In the genomic region with DNA sequence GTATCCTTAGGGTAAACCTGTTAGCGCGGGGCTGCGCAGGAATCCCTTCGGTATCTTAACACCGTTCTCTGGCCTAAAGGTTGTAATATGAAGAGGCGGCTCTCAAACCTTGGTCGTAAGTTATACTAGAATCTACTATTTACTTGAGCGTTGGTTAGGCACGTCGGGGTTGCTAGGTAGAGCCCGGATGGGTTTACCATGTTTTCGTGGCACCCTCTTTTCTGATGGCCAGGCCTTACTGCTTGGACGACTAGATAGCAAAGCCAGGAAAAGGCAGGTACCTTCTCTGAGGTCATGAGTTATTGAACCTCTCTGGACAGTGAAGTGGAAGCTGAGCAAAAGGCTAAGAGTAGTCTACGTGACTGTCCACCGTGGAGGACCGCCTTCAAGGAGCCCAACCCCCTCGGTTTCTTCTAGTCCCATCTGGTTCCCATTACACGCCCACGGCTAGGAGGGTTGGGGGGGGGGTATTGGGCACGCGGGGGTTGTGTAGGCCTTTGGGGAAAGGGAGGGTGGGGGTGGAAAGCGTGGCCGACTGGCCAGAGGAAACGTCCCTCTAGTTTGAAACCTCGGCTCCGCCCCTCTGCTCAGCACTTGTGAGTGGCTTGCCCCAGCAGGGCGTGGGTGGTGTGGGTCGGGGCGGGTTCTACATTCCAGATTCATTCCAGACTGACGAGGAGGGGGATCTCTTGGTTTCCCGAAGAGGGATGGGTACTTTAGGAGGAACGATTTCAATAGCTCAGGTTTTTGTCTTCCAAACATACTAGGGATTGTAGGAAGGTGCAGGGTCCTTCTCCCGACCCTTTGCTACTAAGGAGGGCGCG, we compare ENCODE assay signal across 8 mouse cellular contexts. TPM values are rescaled to one million over a fixed set of nuclear protein-coding genes. Genes with fewer than 3 reads are reported as not detected.
DNase-seq lines count a peak whose midpoint lies in the region; ATAC-seq and TF ChIP-seq lines count a peak whose summit lies in the region.

No protein-coding gene starts in this region.

- no peak for TF ChIP-seq CTCF in spleen, adult 2 months (IDR thresholded peaks at IDR 0.05; ENCODE audit: extremely low read depth, insufficient read depth, insufficient read length, insufficient replicate concordance)

- peaks cover 38% of the 10 kb centered on the region for H3K4me1 ChIP-seq in intestine, embryonic 16.5 days (ENCODE audit: control insufficient read depth, insufficient read depth, low read length)
- H3K4me1 ChIP-seq in limb, embryonic 14.5 days (ENCODE audit: control insufficient read depth, insufficient read depth, low read length) = peaks cover 45% of the 10 kb centered on the region
- H3K4me1 ChIP-seq in midbrain, embryonic 15.5 days = peaks cover 39% of the 10 kb centered on the region
- peaks cover 24% of the 10 kb centered on the region for H3K4me1 ChIP-seq in spleen, adult 2 months (ENCODE audit: control insufficient read depth, insufficient read depth, insufficient read length)

- H3K4me2 ChIP-seq in intestine, embryonic 16.5 days (ENCODE audit: low read depth, low read length) = peak overlapping the region; percentile 76
- H3K4me2 ChIP-seq in limb, embryonic 14.5 days (replicated peaks; ENCODE audit: low read depth, low read length, severe bottlenecking) = peak overlapping the region; percentile 54
- H3K4me2 ChIP-seq in midbrain, embryonic 15.5 days = peak overlapping the region; percentile 93

- WGBS in intestine, embryonic 16.5 days = 2% methylated on average over 35 of the region's 35 CpGs
- WGBS in limb, embryonic 14.5 days = under 1% methylated on average over 34 of the region's 35 CpGs
- 3% methylated on average over 35 of the region's 35 CpGs for WGBS in midbrain, embryonic 15.5 days
- 2% methylated on average over 35 of the region's 35 CpGs for WGBS in spleen, adult 2 months

- no peaks in the 10 kb centered on the region for H3K36me3 ChIP-seq in intestine, embryonic 16.5 days (ENCODE audit: control insufficient read depth, insufficient read depth, low read length)
- peaks cover 25% of the 10 kb centered on the region for H3K36me3 ChIP-seq in limb, embryonic 14.5 days (ENCODE audit: control insufficient read depth, insufficient read depth, low read length)
- H3K36me3 ChIP-seq in midbrain, embryonic 15.5 days (replicated peaks) = no peaks in the 10 kb centered on the region
- peaks cover 12% of the 10 kb centered on the region for H3K36me3 ChIP-seq in spleen, adult 2 months (ENCODE audit: control insufficient read depth, insufficient read depth, low read length)

- peak overlapping the region; percentile 66 for H3K4me3 ChIP-seq in intestine, embryonic 16.5 days (ENCODE audit: low read length)
- peak overlapping the region; percentile 55 for H3K4me3 ChIP-seq in limb, embryonic 14.5 days (replicated peaks; ENCODE audit: low read length)
- peak overlapping the region; percentile 56 for H3K4me3 ChIP-seq in midbrain, embryonic 15.5 days
- H3K4me3 ChIP-seq in spleen, adult 2 months (ENCODE audit: extremely low read depth, insufficient read depth, insufficient read length) = peak overlapping the region; percentile 62

- peak overlapping the region; percentile 94 for H3K27ac ChIP-seq in intestine, embryonic 16.5 days (ENCODE audit: low read length)
- H3K27ac ChIP-seq in limb, embryonic 14.5 days (replicated peaks; ENCODE audit: low read depth, low read length) = peak overlapping the region; percentile 98
- peak overlapping the region; percentile 55; the same call in 1 of the 2 replicates for H3K27ac ChIP-seq in midbrain, embryonic 15.5 days
- H3K27ac ChIP-seq in spleen, adult 2 months (ENCODE audit: insufficient read depth, low read length) = peak overlapping the region; percentile 95

- no peaks in the 10 kb centered on the region for H3K9me3 ChIP-seq in intestine, embryonic 16.5 days (ENCODE audit: control insufficient read depth, low read length)
- H3K9me3 ChIP-seq in limb, embryonic 14.5 days (ENCODE audit: control insufficient read depth, low read length) = no peaks in the 10 kb centered on the region
- H3K9me3 ChIP-seq in midbrain, embryonic 15.5 days = no peaks in the 10 kb centered on the region

- H3K27me3 ChIP-seq in intestine, embryonic 16.5 days (replicated peaks; ENCODE audit: control insufficient read depth, insufficient read depth, low read length) = no peaks in the 10 kb centered on the region
- no peaks in the 10 kb centered on the region for H3K27me3 ChIP-seq in limb, embryonic 14.5 days (ENCODE audit: control insufficient read depth, insufficient read depth, low read length)
- peaks cover 47% of the 10 kb centered on the region for H3K27me3 ChIP-seq in midbrain, embryonic 15.5 days (replicated peaks)
- no peaks in the 10 kb centered on the region for H3K27me3 ChIP-seq in spleen, adult 2 months (ENCODE audit: control insufficient read depth, insufficient read depth, low read length)

- peak overlapping the region; percentile 80 for H3K9ac ChIP-seq in intestine, embryonic 16.5 days (ENCODE audit: low read depth, low read length)
- H3K9ac ChIP-seq in limb, embryonic 14.5 days (ENCODE audit: low read depth, low read length, severe bottlenecking) = peak overlapping the region; percentile 79
- H3K9ac ChIP-seq in midbrain, embryonic 15.5 days = 0 out of 2 replicates have a peak overlapping the region, but pooled peaks have one; percentile 49

- peak; percentile 13 for ATAC-seq in cerebellum, adult (ENCODE audit: insufficient number of reproducible peaks, low FRiP score, low TSS enrichment)
- ATAC-seq in granulocyte monocyte progenitor cell, adult 5-6 weeks (replicated peaks; ENCODE audit: poor library complexity, severe bottlenecking) = peak; percentile 40
- peak; percentile 69 for ATAC-seq in intestine, embryonic 16.5 days
- peak; percentile 76 for ATAC-seq in limb, embryonic 14.5 days (ENCODE audit: low FRiP score, low read depth)
- ATAC-seq in midbrain, embryonic 15.5 days (replicated peaks) = no peak; the same call in 1 of the 2 replicates

- TF ChIP-seq POLR2A in limb, embryonic 14.5 days (IDR thresholded peaks at IDR 0.05; ENCODE audit: borderline replicate concordance, extremely low read depth, insufficient read depth, insufficient read length) = 0 out of 2 replicates have a peak, but pooled peaks have one; percentile 10
- TF ChIP-seq POLR2A in spleen, adult 2 months (IDR thresholded peaks at IDR 0.05; ENCODE audit: low read depth, low read length) = no peak; the same call in 1 of the 2 replicates

- DNase-seq in cerebellum, postnatal 4 days (ENCODE audit: low spot score in 2 of 2) = no peak
- peak; percentile 94 for DNase-seq in embryo, embryonic 11 days
- peak; percentile 96 for DNase-seq in limb, embryonic 14.5 days (ENCODE audit: low spot score)
- peak; percentile 62 to 76 for DNase-seq in spleen, adult 2 months (ENCODE audit: low read depth in 1 of 2, low spot score in 2 of 2)

RNA-seq across cellular contexts. Expression of a gene that starts 0.8 kb away (rescaled TPM):
- 14.7 and 18.9 TPM in 2 replicates for total RNA-seq in granulocyte monocyte progenitor cell, adult 5-6 weeks (2014; fragmentation: Nextera tagmentation)
- 21.7 TPM in 2 replicates for total RNA-seq in granulocyte monocyte progenitor cell, adult 5-6 weeks (2017)
- polyA plus RNA-seq in intestine, embryonic 16.5 days (2015; fragmentation: Nextera tagmentation; extraction: Ambion mirVana) = 4.8 and 5.9 TPM in 2 replicates
- 12.3 and 13.9 TPM in 2 replicates for polyA plus RNA-seq in limb, embryonic 14.5 days (2012; rRNA removed)
- polyA plus RNA-seq in limb, embryonic 14.5 days (2014; fragmentation: Nextera tagmentation; extraction: Ambion mirVana) = 9.0 and 10.2 TPM in 2 replicates
- polyA plus RNA-seq in midbrain, embryonic 15.5 days (2015; fragmentation: Nextera tagmentation; extraction: Ambion mirVana) = 3.3 and 3.7 TPM in 2 replicates
- polyA plus RNA-seq in spleen, adult 2 months (2012; rRNA removed) = 3.2 and 3.5 TPM in 2 replicates

RNA-seq across cellular contexts. Expression of a gene that starts 0.9 kb away (rescaled TPM):
- total RNA-seq in granulocyte monocyte progenitor cell, adult 5-6 weeks (2014; fragmentation: Nextera tagmentation) = 7.3 and 11.4 TPM in 2 replicates
- total RNA-seq in granulocyte monocyte progenitor cell, adult 5-6 weeks (2017) = 2.6 and 4.7 TPM in 2 replicates
- 7.5 and 8.4 TPM in 2 replicates for polyA plus RNA-seq in intestine, embryonic 16.5 days (2015; fragmentation: Nextera tagmentation; extraction: Ambion mirVana)
- 64.5 and 68.3 TPM in 2 replicates for polyA plus RNA-seq in limb, embryonic 14.5 days (2012; rRNA removed)
- 16.4 and 19.9 TPM in 2 replicates for polyA plus RNA-seq in limb, embryonic 14.5 days (2014; fragmentation: Nextera tagmentation; extraction: Ambion mirVana)
- polyA plus RNA-seq in midbrain, embryonic 15.5 days (2015; fragmentation: Nextera tagmentation; extraction: Ambion mirVana) = 1.9 and 2.6 TPM in 2 replicates
- 30.6 and 32.7 TPM in 2 replicates for polyA plus RNA-seq in spleen, adult 2 months (2012; rRNA removed)

RNA-seq across cellular contexts. Expression of a gene that starts 24.7 kb away (rescaled TPM):
- 71.6 and 82.1 TPM in 2 replicates for total RNA-seq in granulocyte monocyte progenitor cell, adult 5-6 weeks (2014; fragmentation: Nextera tagmentation)
- 46.0 and 67.5 TPM in 2 replicates for total RNA-seq in granulocyte monocyte progenitor cell, adult 5-6 weeks (2017)
- polyA plus RNA-seq in intestine, embryonic 16.5 days (2015; fragmentation: Nextera tagmentation; extraction: Ambion mirVana) = 46.8 and 49.3 TPM in 2 replicates
- 30.7 and 33.5 TPM in 2 replicates for polyA plus RNA-seq in limb, embryonic 14.5 days (2012; rRNA removed)
- polyA plus RNA-seq in limb, embryonic 14.5 days (2014; fragmentation: Nextera tagmentation; extraction: Ambion mirVana) = 22.2 and 24.6 TPM in 2 replicates
- polyA plus RNA-seq in midbrain, embryonic 15.5 days (2015; fragmentation: Nextera tagmentation; extraction: Ambion mirVana) = 5.8 and 5.9 TPM in 2 replicates
- 120 and 126 TPM in 2 replicates for polyA plus RNA-seq in spleen, adult 2 months (2012; rRNA removed)

RNA-seq across cellular contexts. Expression of a gene that starts 37.5 kb away (rescaled TPM):
- not detected in 2 replicates for total RNA-seq in granulocyte monocyte progenitor cell, adult 5-6 weeks (2014; fragmentation: Nextera tagmentation)
- not detected in 2 replicates for total RNA-seq in granulocyte monocyte progenitor cell, adult 5-6 weeks (2017)
- 53.8 and 61.2 TPM in 2 replicates for polyA plus RNA-seq in intestine, embryonic 16.5 days (2015; fragmentation: Nextera tagmentation; extraction: Ambion mirVana)
- polyA plus RNA-seq in limb, embryonic 14.5 days (2012; rRNA removed) = 1.2 and 1.7 TPM in 2 replicates
- polyA plus RNA-seq in limb, embryonic 14.5 days (2014; fragmentation: Nextera tagmentation; extraction: Ambion mirVana) = 0.30 and 0.48 TPM in 2 replicates
- 0.25 and 0.46 TPM in 2 replicates for polyA plus RNA-seq in midbrain, embryonic 15.5 days (2015; fragmentation: Nextera tagmentation; extraction: Ambion mirVana)
- polyA plus RNA-seq in spleen, adult 2 months (2012; rRNA removed) = 0.13 and 0.21 TPM in 2 replicates

RNA-seq across cellular contexts. Expression of a gene that starts 46.5 kb away (rescaled TPM):
- total RNA-seq in granulocyte monocyte progenitor cell, adult 5-6 weeks (2014; fragmentation: Nextera tagmentation) = 13.9 and 15.0 TPM in 2 replicates
- total RNA-seq in granulocyte monocyte progenitor cell, adult 5-6 weeks (2017) = 5.7 and 18.1 TPM in 2 replicates
- polyA plus RNA-seq in intestine, embryonic 16.5 days (2015; fragmentation: Nextera tagmentation; extraction: Ambion mirVana) = 64.6 and 67.0 TPM in 2 replicates
- polyA plus RNA-seq in limb, embryonic 14.5 days (2012; rRNA removed) = 261 and 271 TPM in 2 replicates
- 146 and 172 TPM in 2 replicates for polyA plus RNA-seq in limb, embryonic 14.5 days (2014; fragmentation: Nextera tagmentation; extraction: Ambion mirVana)
- polyA plus RNA-seq in midbrain, embryonic 15.5 days (2015; fragmentation: Nextera tagmentation; extraction: Ambion mirVana) = 117 and 119 TPM in 2 replicates
- polyA plus RNA-seq in spleen, adult 2 months (2012; rRNA removed) = 98.7 and 99.4 TPM in 2 replicates

Comparison
In these comparisons a context has a peak if more than half of its experiments do, and no peak if none do; other contexts are left out.
1. DNase-seq: peak in embryo, embryonic 11 days (single experiment), limb, embryonic 14.5 days (single experiment) and spleen, adult 2 months (2 of 2); none in cerebellum, postnatal 4 days (0 of 2).
2. Peak in every context shown above with its lines, with median percentiles within 50 percentile points of each other: H3K27ac ChIP-seq, H3K4me2 ChIP-seq, H3K4me3 ChIP-seq and H3K9ac ChIP-seq.